Mouse (Mus musculus) heart, embryonic 14.5 days (tissue): Measurements from ENCODE around the gene Llph. TPM values are rescaled to one million over a fixed set of nuclear protein-coding genes. Genes with fewer than 3 reads are reported as not detected.

Experiments
- ATAC-seq: fragments of 200-750 bp; cut with Nextera tagmentation; 2 replicates; pipeline ENCODE4 v1.8.0; 2017; ENCODE audit warnings: low read depth, moderate TSS enrichment; ENCODE audit not compliant: insufficient number of reproducible peaks, insufficient read depth, low FRiP score
- H3K27ac ChIP-seq, 2 experiments: fragments of 200-500 bp in 1 of 2; fragments of 300-500 bp in 1 of 2; sonication (generic) in 1 of 2; replicated peaks in 1 of 2; 2 replicates each; pipeline ENCODE4 v1.5.1; 2012 to 2014; ENCODE audit warnings: low read depth in 2 of 2, low read length in 2 of 2, control low read depth in 1 of 2, mild to moderate bottlenecking in 1 of 2, mixed read lengths in 1 of 2; ENCODE audit not compliant: control insufficient read depth in 1 of 2, insufficient read depth in 1 of 2
- H3K27me3 ChIP-seq: fragments of 300-500 bp; sonication (generic); 2 replicates; pipeline ENCODE4 v1.6.1; 2014; ENCODE audit warnings: mild to moderate bottlenecking, low read length, control low read depth; ENCODE audit not compliant: control insufficient read depth, insufficient read depth
- H3K36me3 ChIP-seq: fragments of 300-500 bp; sonication (generic); 2 replicates; pipeline ENCODE4 v1.6.1; 2014; ENCODE audit warnings: mild to moderate bottlenecking, control low read depth, low read length, mixed read lengths; ENCODE audit not compliant: control insufficient read depth, insufficient read depth
- H3K4me1 ChIP-seq, 2 experiments: fragments of 200-500 bp in 1 of 2; fragments of 300-500 bp in 1 of 2; sonication (generic) in 1 of 2; 2 replicates each; pipeline ENCODE4 v1.6.1; 2012 to 2014; ENCODE audit warnings: low read length in 2 of 2, control low read depth in 1 of 2, mixed read lengths in 1 of 2; ENCODE audit not compliant: control insufficient read depth in 2 of 2, insufficient read depth in 2 of 2
- H3K4me2 ChIP-seq: fragments of 300-500 bp; sonication (generic); 2 replicates; pipeline ENCODE4 v1.6.1; 2014; ENCODE audit warnings: mild to moderate bottlenecking, low read length
- H3K4me3 ChIP-seq, 2 experiments: fragments of 200-500 bp in 1 of 2; fragments of 300-500 bp in 1 of 2; sonication (generic) in 1 of 2; 2 replicates each; pipeline ENCODE4 v1.5.1; 2012 to 2014; ENCODE audit warnings: low read length in 2 of 2, mild to moderate bottlenecking in 2 of 2, control low read depth in 1 of 2, low read depth in 1 of 2, moderate library complexity in 1 of 2; ENCODE audit not compliant: control insufficient read depth in 1 of 2, insufficient read depth in 1 of 2
- H3K9ac ChIP-seq: fragments of 300-500 bp; sonication (generic); 2 replicates; pipeline ENCODE4 v1.6.1; 2014; ENCODE audit warnings: mild to moderate bottlenecking, low read length
- H3K9me3 ChIP-seq: fragments of 300-500 bp; sonication (generic); 2 replicates; pipeline ENCODE4 v1.6.1; 2016; ENCODE audit warnings: low read length, control low read depth; ENCODE audit not compliant: control insufficient read depth
- WGBS: fragments of 180-500 bp; shearing (Covaris S2); extraction: QIAGEN DNeasy Blood & Tissue Kit; methylation state at CpG from one replicate; pipeline ENCODE4 v1.1.7; 2014; 5-methylcytosine and 5-hydroxymethylcytosine counted together
- polyA plus RNA-seq: library from polyadenylated mRNA; unstranded; fragments of >200 nt; fragmentation: Nextera tagmentation; extraction: Ambion mirVana; gene quantifications from 2 replicates; pipeline ENCODE4 v1.2.1, GENCODE M21; 2014

The Llph gene
- polyA plus RNA-seq, 1 experiment from 2014 or later, result 30.9 TPM

DNA sequence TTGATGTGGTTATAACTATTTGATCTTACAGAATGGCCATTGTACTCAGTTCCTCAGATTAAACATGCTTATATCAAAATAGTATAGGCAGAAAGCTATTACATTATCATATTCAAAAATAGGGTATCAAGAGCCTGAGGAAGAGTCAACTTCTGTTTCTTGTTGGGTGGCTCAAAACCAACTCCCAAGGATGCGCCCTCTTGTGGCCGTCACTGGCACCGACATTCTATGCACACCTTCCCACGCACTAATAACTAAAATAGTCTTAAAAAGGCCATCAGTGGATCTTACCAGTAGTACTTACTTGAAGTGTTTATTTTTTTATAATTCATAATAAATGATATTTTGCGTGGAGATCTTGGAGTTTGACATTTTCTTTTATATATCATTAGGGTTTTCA, 4.8 kb downstream of the Llph start:
- H3K9ac ChIP-seq, result no peak overlapping the region
- peaks cover 42% of the 10 kb centered on the region for H3K36me3 ChIP-seq
- no peak overlapping the region for H3K4me2 ChIP-seq
- ATAC-seq, result no peak
- H3K27me3 ChIP-seq, result no peaks in the 10 kb centered on the region
- H3K4me3 ChIP-seq, result no peak overlapping the region
- H3K4me1 ChIP-seq, result peaks cover 2 to 5% of the 10 kb centered on the region in 2 experiments; a peak in 1 of 4 replicates
- no peaks in the 10 kb centered on the region for H3K9me3 ChIP-seq
- H3K27ac ChIP-seq, result no peak overlapping the region
- WGBS, result 35% methylated on average over 5 of the region's 5 CpGs

DNA sequence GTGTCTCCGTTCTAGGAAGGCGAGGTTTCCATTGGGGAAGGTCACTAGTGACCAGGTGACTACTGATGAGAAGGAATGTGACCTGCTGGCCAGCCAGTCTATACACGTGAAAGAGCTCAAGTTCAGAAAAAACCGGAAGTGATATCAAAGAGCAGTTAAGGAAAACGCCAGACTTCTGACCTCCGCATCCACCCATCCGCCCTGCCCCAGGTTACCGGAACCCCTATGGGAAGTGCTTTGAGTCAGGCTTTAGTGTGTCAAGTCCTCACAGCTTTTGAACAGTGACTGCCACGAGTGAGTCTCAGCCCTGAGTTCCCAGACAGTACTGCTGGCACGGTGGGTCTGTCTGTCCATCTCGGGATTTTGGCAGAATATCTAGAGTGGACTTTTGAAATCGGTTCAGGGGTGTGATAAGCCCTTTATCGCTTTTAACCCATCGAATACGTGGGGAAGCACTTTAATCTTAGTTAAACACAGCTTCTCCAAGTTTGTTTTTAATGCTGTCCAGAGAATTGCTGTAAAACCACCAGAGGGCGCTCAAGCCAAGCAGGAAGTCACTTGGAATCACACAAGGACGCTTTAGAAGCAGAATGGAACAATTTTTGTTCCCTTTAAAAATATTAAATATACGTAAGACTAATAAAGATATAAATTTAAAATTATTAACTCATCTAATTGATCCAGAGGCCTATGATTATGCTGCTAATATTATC, 6.9 kb downstream of the Llph start:
- WGBS, result 21% methylated on average over 18 of the region's 18 CpGs
- H3K4me1 ChIP-seq, result peaks cover 0 to 2% of the 10 kb centered on the region in 2 experiments; a peak in 1 of 4 replicates

GRCm38 (mm10) chr10:120236855-120237254, 10.0 kb downstream of the Llph start:
- Histone ChIP-seq H3K4me3 (no peak overlapping the region), H3K4me1 (peaks cover 0 to 2% of the 10 kb centered on the region in 2 experiments; a peak in 1 of 4 replicates), H3K4me2 (no peak overlapping the region), H3K27me3 (no peaks in the 10 kb centered on the region), H3K9me3 (no peaks in the 10 kb centered on the region), H3K9ac (no peak overlapping the region), H3K27ac (no peak overlapping the region), H3K36me3 (peaks cover 8% of the 10 kb centered on the region)
- no peak for ATAC-seq
- WGBS, result 78% methylated on average over 9 of the region's 9 CpGs

More for the DNA sequence above, 6.9 kb downstream of the Llph start:
- Histone ChIP-seq H3K36me3 (peaks cover 35% of the 10 kb centered on the region), H3K9me3 (no peaks in the 10 kb centered on the region), H3K4me3 (peak overlapping the region; percentile 24 to 35; a peak in 3 of 4 replicates), H3K27ac (no peak overlapping the region), H3K4me2 (peak overlapping the region; percentile 55), H3K9ac (peak overlapping the region; percentile 63), H3K27me3 (no peaks in the 10 kb centered on the region)
- no peak for ATAC-seq

DNA sequence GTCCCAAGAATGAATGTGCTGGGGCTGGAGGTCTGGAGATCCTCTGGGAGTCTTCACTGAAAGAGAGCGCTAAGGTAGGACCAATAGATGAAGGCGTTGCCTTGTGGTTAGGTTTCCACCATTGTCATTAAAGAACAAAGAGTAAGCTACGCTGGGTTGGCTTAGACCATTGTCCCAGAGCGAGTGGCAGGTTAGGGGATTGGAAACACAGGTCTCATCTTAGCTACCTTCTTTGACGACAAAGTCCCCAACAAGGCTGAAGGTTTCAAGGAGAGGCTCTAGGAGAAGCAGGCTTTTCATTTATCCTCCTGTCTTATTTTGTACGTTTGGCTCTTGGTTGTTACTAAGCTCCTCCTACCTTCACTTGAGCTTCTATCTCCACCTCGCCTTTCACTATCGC, 11.4 kb downstream of the Llph start:
- peaks cover 0 to 2% of the 10 kb centered on the region in 2 experiments; a peak in 1 of 4 replicates for H3K4me1 ChIP-seq
- 90% methylated on average over 8 of the region's 8 CpGs for WGBS
- no peaks in the 10 kb centered on the region for H3K36me3 ChIP-seq
- no peaks in the 10 kb centered on the region for H3K9me3 ChIP-seq
- ATAC-seq, result no peak
- no peak overlapping the region for H3K27ac ChIP-seq
- H3K4me3 ChIP-seq, result no peak overlapping the region
- no peaks in the 10 kb centered on the region for H3K27me3 ChIP-seq
- no peak overlapping the region for H3K9ac ChIP-seq
- H3K4me2 ChIP-seq, result no peak overlapping the region

DNA sequence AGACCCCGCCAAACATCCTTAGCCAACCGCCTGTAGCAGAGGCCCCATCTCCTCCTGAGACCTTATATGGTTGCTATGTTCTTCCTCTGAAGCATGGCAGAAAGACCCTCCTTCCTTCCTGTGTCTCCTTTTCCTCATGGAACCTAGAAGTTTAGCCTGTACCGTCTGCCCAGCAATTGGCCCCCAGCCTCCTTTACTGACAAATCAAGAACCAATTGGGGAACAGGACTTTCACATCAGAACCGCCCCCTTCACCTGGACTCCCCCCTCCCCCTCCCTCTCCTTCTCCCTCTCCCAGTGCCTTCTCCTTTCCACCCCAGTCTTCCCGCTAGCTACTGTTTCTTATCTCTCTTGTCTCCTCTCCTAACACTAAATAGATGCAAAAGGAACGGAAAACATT, 12.6 kb downstream of the Llph start:
- WGBS, result 44% methylated on average over 6 of the region's 6 CpGs
- no peaks in the 10 kb centered on the region for H3K36me3 ChIP-seq
- H3K4me2 ChIP-seq, result no peak overlapping the region
- no peak overlapping the region for H3K27ac ChIP-seq
- H3K4me3 ChIP-seq, result no peak overlapping the region
- peaks cover 0 to 1% of the 10 kb centered on the region in 2 experiments; a peak in 2 of 4 replicates for H3K4me1 ChIP-seq
- no peaks in the 10 kb centered on the region for H3K9me3 ChIP-seq
- ATAC-seq, result no peak
- H3K27me3 ChIP-seq, result no peaks in the 10 kb centered on the region
- H3K9ac ChIP-seq, result no peak overlapping the region

DNA sequence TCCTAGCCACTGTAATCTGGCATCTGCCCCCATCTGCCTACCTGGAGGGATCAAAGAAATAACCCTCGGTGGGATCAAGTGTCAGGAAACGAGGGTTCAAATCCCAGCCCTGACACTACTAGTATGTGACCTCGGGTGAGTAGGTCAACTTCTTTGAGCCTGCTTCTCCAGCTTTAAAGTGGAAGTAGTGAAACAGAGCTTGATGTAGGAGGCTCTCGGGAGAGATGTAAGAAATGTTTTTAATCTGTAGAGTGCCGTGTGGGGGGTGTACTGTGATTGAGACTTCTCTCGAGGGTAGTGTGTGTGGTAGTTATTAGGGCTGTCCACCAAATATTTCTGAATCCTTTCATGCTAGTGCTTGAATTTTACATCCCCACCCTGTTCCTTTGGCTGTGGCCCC, 15.6 kb downstream of the Llph start:
- no peaks in the 10 kb centered on the region for H3K9me3 ChIP-seq
- no peak overlapping the region for H3K4me3 ChIP-seq
- H3K36me3 ChIP-seq, result no peaks in the 10 kb centered on the region
- no peak for ATAC-seq
- no peak overlapping the region for H3K9ac ChIP-seq
- no peaks in the 10 kb centered on the region for H3K27me3 ChIP-seq
- 55% methylated on average over 6 of the region's 6 CpGs for WGBS
- no peak overlapping the region for H3K4me2 ChIP-seq
- H3K27ac ChIP-seq, result no peak overlapping the region
- H3K4me1 ChIP-seq, result peaks cover 0 to 2% of the 10 kb centered on the region in 2 experiments; a peak in 2 of 4 replicates

- H3K4me1 ChIP-seq, result peaks cover 0 to 2% of the 10 kb centered on the region in 2 experiments; a peak in 1 of 4 replicates
- no peak overlapping the region for H3K27ac ChIP-seq
- ATAC-seq, result no peak
- 87% methylated on average over 5 of the region's 5 CpGs for WGBS
- H3K4me3 ChIP-seq, result no peak overlapping the region
- no peak overlapping the region for H3K4me2 ChIP-seq
- no peaks in the 10 kb centered on the region for H3K36me3 ChIP-seq
- no peaks in the 10 kb centered on the region for H3K27me3 ChIP-seq
- no peaks in the 10 kb centered on the region for H3K9me3 ChIP-seq
- no peak overlapping the region for H3K9ac ChIP-seq
Measured at GRCm38 (mm10) chr10:120245681-120246080, 18.8 kb downstream of the Llph start.
